Comparison of ENCODE assay signal across 16 mouse cellular contexts in genomic region chr3:98051407-98051968, GRCm38 (mm10). TPM values are rescaled to one million over a fixed set of nuclear protein-coding genes. Genes with fewer than 3 reads are reported as not detected.
DNase-seq lines count a peak whose midpoint lies in the region; ATAC-seq and TF ChIP-seq lines count a peak whose summit lies in the region.
"Had no signal": no experiment of that assay in that cellular context is flagged by ENCODE, and none has a peak within 500 bp of the region (broad histone marks: within the 10 kb centered on the region; RNA-seq: fewer than 3 reads in every experiment).

No protein-coding gene starts in this region.

- no peak for TF ChIP-seq CTCF in hindbrain, postnatal 0 days (IDR thresholded peaks at IDR 0.05; ENCODE audit: low read depth)

- ATAC-seq in intestine, embryonic 15.5 days, result no peak
- ATAC-seq in intestine, embryonic 16.5 days, result no peak
- ATAC-seq in embryonic facial prominence, embryonic 13.5 days (ENCODE audit: insufficient number of reproducible peaks, insufficient read depth, low FRiP score, low TSS enrichment, low read depth), result no peak
- peak; percentile 48 for ATAC-seq in hindbrain, postnatal 0 days
- peak; percentile 18; the same call in 1 of the 2 replicates for ATAC-seq in neural tube, embryonic 14.5 days (ENCODE audit: low read depth)

- peaks cover 41% of the 10 kb centered on the region for H3K4me1 ChIP-seq in intestine, embryonic 15.5 days (replicated peaks)
- peaks cover 26% of the 10 kb centered on the region for H3K4me1 ChIP-seq in intestine, embryonic 16.5 days (ENCODE audit: control insufficient read depth, insufficient read depth, low read length)
- H3K4me1 ChIP-seq in embryonic facial prominence, embryonic 13.5 days, result peaks cover 81% of the 10 kb centered on the region
- peaks cover 20% of the 10 kb centered on the region for H3K4me1 ChIP-seq in hindbrain, postnatal 0 days (ENCODE audit: insufficient read depth, low read length)
- peaks cover 7% of the 10 kb centered on the region; the same call in 1 of the 2 replicates for H3K4me1 ChIP-seq in neural tube, embryonic 14.5 days (ENCODE audit: control insufficient read depth, insufficient read depth, low read length)

- H3K36me3 ChIP-seq in intestine, embryonic 15.5 days, result no peaks in the 10 kb centered on the region
- H3K36me3 ChIP-seq in intestine, embryonic 16.5 days (ENCODE audit: control insufficient read depth, insufficient read depth, low read length), result no peaks in the 10 kb centered on the region
- peaks cover 5% of the 10 kb centered on the region for H3K36me3 ChIP-seq in embryonic facial prominence, embryonic 13.5 days
- H3K36me3 ChIP-seq in hindbrain, postnatal 0 days (ENCODE audit: insufficient read depth, low read length), result no peaks in the 10 kb centered on the region
- no peaks in the 10 kb centered on the region for H3K36me3 ChIP-seq in neural tube, embryonic 14.5 days (ENCODE audit: control insufficient read depth, insufficient read depth, low read length)

- H3K9me3 ChIP-seq in intestine, embryonic 15.5 days, result no peaks in the 10 kb centered on the region
- no peaks in the 10 kb centered on the region for H3K9me3 ChIP-seq in intestine, embryonic 16.5 days (ENCODE audit: control insufficient read depth, low read length)
- no peaks in the 10 kb centered on the region for H3K9me3 ChIP-seq in embryonic facial prominence, embryonic 13.5 days
- no peaks in the 10 kb centered on the region for H3K9me3 ChIP-seq in hindbrain, postnatal 0 days (ENCODE audit: low read length)
- no peaks in the 10 kb centered on the region for H3K9me3 ChIP-seq in neural tube, embryonic 14.5 days (ENCODE audit: control insufficient read depth, low read length)

- H3K4me3 ChIP-seq in intestine, embryonic 15.5 days (replicated peaks), result no peak overlapping the region
- H3K4me3 ChIP-seq in intestine, embryonic 16.5 days (ENCODE audit: low read length), result no peak overlapping the region
- no peak overlapping the region for H3K4me3 ChIP-seq in embryonic facial prominence, embryonic 13.5 days
- H3K4me3 ChIP-seq in hindbrain, postnatal 0 days (ENCODE audit: low read length), result no peak overlapping the region
- H3K4me3 ChIP-seq in neural tube, embryonic 14.5 days (ENCODE audit: low read depth, low read length), result no peak overlapping the region
- H3K4me3 ChIP-seq: layer of hippocampus, adult 2 months had no signal

- peak overlapping the region; percentile 60 for H3K27ac ChIP-seq in intestine, embryonic 15.5 days
- no peak overlapping the region for H3K27ac ChIP-seq in intestine, embryonic 16.5 days (ENCODE audit: low read length)
- peak overlapping the region; percentile 12; the same call in 1 of the 2 replicates for H3K27ac ChIP-seq in embryonic facial prominence, embryonic 13.5 days
- H3K27ac ChIP-seq in hindbrain, postnatal 0 days, result no peak overlapping the region
- no peak overlapping the region for H3K27ac ChIP-seq in neural tube, embryonic 14.5 days (ENCODE audit: low read depth, low read length)

- 36% methylated on average over 16 of the region's 16 CpGs for WGBS in intestine, embryonic 15.5 days
- WGBS in intestine, embryonic 16.5 days, result 45% methylated on average over 16 of the region's 16 CpGs
- 48% methylated on average over 16 of the region's 16 CpGs for WGBS in embryonic facial prominence, embryonic 13.5 days
- WGBS in hindbrain, postnatal 0 days, result 39% methylated on average over 16 of the region's 16 CpGs
- WGBS in neural tube, embryonic 14.5 days, result 53% methylated on average over 16 of the region's 16 CpGs

- no peak overlapping the region for H3K9ac ChIP-seq in intestine, embryonic 15.5 days
- H3K9ac ChIP-seq in intestine, embryonic 16.5 days (ENCODE audit: low read depth, low read length), result no peak overlapping the region; the same call in 1 of the 2 replicates
- H3K9ac ChIP-seq in embryonic facial prominence, embryonic 13.5 days, result no peak overlapping the region
- no peak overlapping the region for H3K9ac ChIP-seq in hindbrain, postnatal 0 days (replicated peaks; ENCODE audit: low read length)
- no peak overlapping the region for H3K9ac ChIP-seq in neural tube, embryonic 14.5 days (replicated peaks; ENCODE audit: low read depth, low read length)

- DNase-seq in hindbrain, postnatal 0 days (ENCODE audit: low spot score), result no peak
- no peak for DNase-seq in thymus, postnatal 14 days
- no peak for DNase-seq in frontal cortex, postnatal 10 days (ENCODE audit: low spot score in 2 of 2)
- DNase-seq in lung, adult 18-20 months, result no peak
- DNase-seq: adrenal gland, postnatal 25 days; cerebellum, adult 11 months; heart, adult 18-20 months; heart, postnatal 36 days; lung, postnatal 36 days; thymus, adult 2 months had no signal

- H3K4me2 ChIP-seq in intestine, embryonic 15.5 days (replicated peaks), result no peak overlapping the region
- H3K4me2 ChIP-seq in intestine, embryonic 16.5 days (ENCODE audit: low read depth, low read length), result no peak overlapping the region
- H3K4me2 ChIP-seq in embryonic facial prominence, embryonic 13.5 days, result no peak overlapping the region
- no peak overlapping the region for H3K4me2 ChIP-seq in hindbrain, postnatal 0 days (ENCODE audit: low read depth, low read length)
- no peak overlapping the region for H3K4me2 ChIP-seq in neural tube, embryonic 14.5 days (ENCODE audit: low read depth, low read length)

- no peaks in the 10 kb centered on the region for H3K27me3 ChIP-seq in intestine, embryonic 15.5 days (replicated peaks)
- H3K27me3 ChIP-seq in intestine, embryonic 16.5 days (replicated peaks; ENCODE audit: control insufficient read depth, insufficient read depth, low read length), result no peaks in the 10 kb centered on the region
- no peaks in the 10 kb centered on the region for H3K27me3 ChIP-seq in embryonic facial prominence, embryonic 13.5 days
- no peaks in the 10 kb centered on the region for H3K27me3 ChIP-seq in hindbrain, postnatal 0 days (ENCODE audit: insufficient read depth, low read length)
- no peaks in the 10 kb centered on the region for H3K27me3 ChIP-seq in neural tube, embryonic 14.5 days (ENCODE audit: control insufficient read depth, insufficient read depth, low read length)
- H3K27me3 ChIP-seq: Patski had no signal

RNA-seq across cellular contexts. Expression of gene Notch2, which starts 38.2 kb away (rescaled TPM):
- 15.8 and 17.9 TPM in 2 replicates for polyA plus RNA-seq in intestine, embryonic 15.5 days (2015; fragmentation: Nextera tagmentation; extraction: Ambion mirVana)
- 9.1 and 10.9 TPM in 2 replicates for polyA plus RNA-seq in intestine, embryonic 16.5 days (2015; fragmentation: Nextera tagmentation; extraction: Ambion mirVana)
- 35.4 and 37.8 TPM in 2 replicates for polyA plus RNA-seq in embryonic facial prominence, embryonic 13.5 days (2015; fragmentation: Nextera tagmentation; extraction: Ambion mirVana)
- total RNA-seq in hindbrain, postnatal 0 days (2014; rRNA removed), result 37.7 and 44.9 TPM in 2 replicates
- 9.5 and 9.9 TPM in 2 replicates for polyA plus RNA-seq in hindbrain, postnatal 0 days (2015; fragmentation: Nextera tagmentation; extraction: Ambion mirVana)
- 8.2 and 13.6 TPM in 2 replicates for polyA plus RNA-seq in neural tube, embryonic 14.5 days (2014; fragmentation: Nextera tagmentation; extraction: Ambion mirVana)

Comparison
In these comparisons a context has a peak if more than half of its experiments do, and no peak if none do; other contexts are left out.
1. H3K27ac ChIP-seq: peak in intestine, embryonic 15.5 days (single experiment) and embryonic facial prominence, embryonic 13.5 days (single experiment); none in intestine, embryonic 16.5 days (single experiment), hindbrain, postnatal 0 days (single experiment) and neural tube, embryonic 14.5 days (single experiment).
2. ATAC-seq: peak in hindbrain, postnatal 0 days (single experiment) and neural tube, embryonic 14.5 days (single experiment); none in intestine, embryonic 15.5 days (single experiment), intestine, embryonic 16.5 days (single experiment) and embryonic facial prominence, embryonic 13.5 days (single experiment).